Mouse (Mus musculus) ES-Bruce4 (cell line): ENCODE measurements around the gene Hist1h2ag. TPM values are rescaled to one million over a fixed set of nuclear protein-coding genes. Genes with fewer than 3 reads are reported as not detected.
"Not testable (repeated sequence)": the region's sequence is repeated elsewhere in the genome, so short reads cannot be mapped to it uniquely, and the experiment has no call there.

Source experiments
- H3K27ac ChIP-seq: 2 replicates; pipeline ENCODE4 v1.5.1; 2012; ENCODE audit warnings: low read length, inconsistent platforms; ENCODE audit not compliant: insufficient read depth
- H3K27me3 ChIP-seq: 2 replicates; pipeline ENCODE4 v1.6.1; 2012; ENCODE audit warnings: mild to moderate bottlenecking, low read length, inconsistent platforms; ENCODE audit not compliant: control insufficient read depth, poor library complexity, insufficient read depth, severe bottlenecking
- H3K36me3 ChIP-seq: 2 replicates; pipeline ENCODE4 v1.6.1; 2012; ENCODE audit warnings: inconsistent platforms, mild to moderate bottlenecking, low read length, moderate library complexity; ENCODE audit not compliant: control insufficient read depth, poor library complexity, insufficient read depth, severe bottlenecking
- H3K4me1 ChIP-seq: one replicate; pipeline ENCODE4 v1.8.1; 2011; ENCODE audit warnings: low read length; ENCODE audit not compliant: control insufficient read depth, insufficient read depth
- H3K4me3 ChIP-seq: 2 replicates; pipeline ENCODE4 v1.5.1; 2011; ENCODE audit warnings: low read depth, mild to moderate bottlenecking, low read length
- H3K9ac ChIP-seq: 2 replicates; pipeline ENCODE4 v1.6.1; 2012; ENCODE audit warnings: low read depth, mild to moderate bottlenecking, inconsistent platforms; ENCODE audit not compliant: poor library complexity, severe bottlenecking
- H3K9me3 ChIP-seq: replicated peaks from 2 replicates; pipeline ENCODE4 v1.6.1; 2012; ENCODE audit warnings: mild to moderate bottlenecking, low read length, inconsistent platforms; ENCODE audit not compliant: control insufficient read depth, poor library complexity, insufficient read depth, severe bottlenecking
- CTCF ChIP-seq: IDR thresholded peaks from one replicate; pipeline ENCODE4 v1.8.1; 2011; ENCODE audit warnings: low read depth, low read length
- EP300 ChIP-seq: IDR thresholded peaks from 2 replicates; pipeline ENCODE4 v1.6.1; 2011; ENCODE audit warnings: low read depth, low read length; ENCODE audit not compliant: insufficient read depth
- POLR2A ChIP-seq: IDR thresholded peaks from one replicate; pipeline ENCODE4 v1.8.1; 2011; ENCODE audit warnings: low read length; ENCODE audit not compliant: insufficient read depth
- polyA plus RNA-seq: library from polyadenylated mRNA; stranded (reverse); fragments of >200 nt; gene quantifications from 2 replicates; pipeline ENCODE4 v1.2.4, GENCODE M21; 2011; ENCODE audit warnings: low read depth; ENCODE audit not compliant: missing spikeins, insufficient read depth, insufficient read length

Hist1h2ag gene
- polyA plus RNA-seq, 1 experiment = 7.9 TPM

DNA sequence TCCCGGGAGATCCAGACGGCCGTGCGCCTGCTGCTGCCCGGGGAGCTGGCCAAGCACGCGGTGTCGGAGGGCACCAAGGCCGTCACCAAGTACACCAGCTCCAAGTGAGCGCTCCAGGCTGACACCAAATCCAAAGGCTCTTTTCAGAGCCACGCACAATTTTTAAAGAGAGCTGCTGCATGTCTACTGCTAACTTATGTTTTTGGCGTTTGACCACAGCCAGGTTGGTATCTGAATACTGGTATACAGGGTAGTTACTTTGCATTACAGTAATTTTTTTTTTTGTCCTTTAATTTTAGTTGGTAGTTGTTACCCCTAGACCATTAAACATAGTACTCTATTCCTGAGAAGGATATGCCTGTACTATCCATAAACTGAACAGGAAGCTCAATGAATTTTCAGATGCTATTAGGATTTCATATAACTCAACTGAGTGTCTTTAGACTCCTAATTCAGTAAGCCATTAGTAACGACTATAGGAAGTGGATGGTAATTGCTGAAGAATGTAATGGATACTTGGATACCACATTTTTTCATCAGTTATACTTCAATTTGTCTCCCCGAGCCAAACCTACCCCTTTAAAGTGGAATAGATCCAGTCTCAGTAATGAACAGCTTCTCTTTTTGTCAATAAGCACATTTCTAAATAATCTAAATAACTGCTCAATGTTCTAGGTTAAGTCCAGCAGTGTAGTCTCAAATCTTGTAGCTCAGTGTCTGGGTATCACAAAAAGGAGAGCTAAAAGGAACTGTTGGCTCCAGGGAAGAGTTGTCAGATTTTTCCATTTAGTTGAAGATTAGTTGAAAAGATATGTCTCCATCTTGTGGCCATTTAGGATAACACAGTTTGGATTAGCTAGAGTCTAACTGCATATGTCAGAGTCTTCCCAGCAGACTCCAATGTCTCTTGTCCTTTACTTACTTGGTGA, 1.0 kb upstream of the Hist1h2ag start:
- H3K4me1 ChIP-seq = peaks cover 1% of the 10 kb centered on the region
- H3K9me3 ChIP-seq = no peaks in the 10 kb centered on the region
- peak overlapping the region; percentile 68 for H3K9ac ChIP-seq
- no peak for TF ChIP-seq EP300
- TF ChIP-seq POLR2A = no peak
- H3K36me3 ChIP-seq = no peaks in the 10 kb centered on the region
- peak overlapping the region; percentile 78 for H3K27ac ChIP-seq
- no peaks in the 10 kb centered on the region for H3K27me3 ChIP-seq
- peak overlapping the region; percentile 57 for H3K4me3 ChIP-seq

DNA sequence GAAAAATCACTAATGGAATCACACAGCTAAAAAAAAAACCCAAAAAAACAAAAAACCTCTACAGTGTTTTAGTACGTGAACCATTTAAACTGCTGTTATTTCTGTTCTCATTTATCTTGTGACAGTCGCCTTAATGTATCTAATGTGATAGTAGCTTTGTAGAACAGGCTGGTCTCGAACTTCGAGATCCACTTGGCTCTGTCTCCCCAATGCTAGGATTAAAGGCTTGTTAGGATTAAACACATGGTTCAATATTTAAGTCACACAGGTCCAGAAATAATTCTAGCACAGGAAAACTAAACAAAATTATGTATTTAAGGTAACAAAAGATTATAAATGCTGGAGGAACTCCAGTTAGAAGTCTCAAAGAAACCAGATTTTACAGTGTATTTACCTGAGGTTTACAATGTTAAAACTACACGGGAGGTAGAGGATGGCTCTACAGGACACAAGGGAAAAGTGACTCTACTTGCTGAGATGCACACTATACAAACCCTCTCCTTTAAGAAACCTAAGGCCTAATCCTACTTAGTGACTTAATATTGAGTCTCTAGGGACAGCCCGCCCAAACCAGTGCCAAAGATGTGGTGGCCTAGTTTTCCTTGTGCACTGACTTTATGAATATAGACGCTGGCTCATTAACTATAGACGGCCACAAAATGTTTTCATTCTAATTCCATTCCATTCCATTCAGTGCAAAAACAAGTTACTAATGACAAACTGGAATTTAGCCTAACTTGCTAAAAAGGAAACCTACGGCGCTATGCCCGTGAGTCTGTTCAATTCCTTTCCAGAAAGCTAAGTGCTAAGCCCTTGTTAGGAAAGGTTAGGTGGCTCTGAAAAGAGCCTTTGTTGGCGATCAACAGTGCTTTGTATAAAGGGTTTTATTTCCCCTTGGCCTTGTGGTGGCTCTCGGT, 835 bp downstream of the Hist1h2ag start:
- Histone ChIP-seq H3K4me3 (peak overlapping the region; percentile 63), H3K27ac (peak overlapping the region; percentile 97), H3K27me3 (no peaks in the 10 kb centered on the region), H3K4me1 (no peaks in the 10 kb centered on the region), H3K36me3 (no peaks in the 10 kb centered on the region), H3K9me3 (no peaks in the 10 kb centered on the region), H3K9ac (peak overlapping the region; percentile 88)
- TF ChIP-seq EP300 (no peak), CTCF (no peak), POLR2A (no peak)

DNA sequence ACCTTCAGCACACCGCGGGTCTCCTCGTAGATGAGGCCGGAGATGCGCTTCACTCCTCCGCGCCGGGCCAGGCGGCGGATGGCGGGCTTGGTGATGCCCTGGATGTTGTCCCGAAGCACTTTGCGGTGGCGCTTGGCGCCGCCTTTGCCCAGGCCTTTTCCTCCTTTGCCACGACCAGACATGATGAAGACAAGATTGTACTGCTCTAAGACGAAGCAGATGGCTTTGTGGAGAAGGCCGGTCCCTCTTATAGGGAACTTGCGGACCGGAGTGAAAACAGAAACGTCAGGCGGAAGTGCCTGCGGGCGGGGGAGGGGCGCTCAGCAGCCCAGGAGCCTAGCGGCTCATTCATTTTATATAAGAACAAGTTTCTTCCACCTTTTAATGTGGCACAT, 1.6 kb downstream of the Hist1h2ag start, which contains the start of gene Hist1h4i:
Gene Hist1h4i, minus strand, starts transcription at position 221 of the 395 bp plus-strand sequence.
- H3K36me3 ChIP-seq, H3K4me1 ChIP-seq, H3K9me3 ChIP-seq, H3K27me3 ChIP-seq: not testable (repeated sequence)
- H3K9ac ChIP-seq = peak within 1 kb of the TSS; percentile 88
- peak; percentile 100 for TF ChIP-seq POLR2A
- peak; percentile 91 for TF ChIP-seq EP300
- H3K4me3 ChIP-seq = peak within 1 kb of the TSS; percentile 66
- peak within 1 kb of the TSS; percentile 97 for H3K27ac ChIP-seq

DNA sequence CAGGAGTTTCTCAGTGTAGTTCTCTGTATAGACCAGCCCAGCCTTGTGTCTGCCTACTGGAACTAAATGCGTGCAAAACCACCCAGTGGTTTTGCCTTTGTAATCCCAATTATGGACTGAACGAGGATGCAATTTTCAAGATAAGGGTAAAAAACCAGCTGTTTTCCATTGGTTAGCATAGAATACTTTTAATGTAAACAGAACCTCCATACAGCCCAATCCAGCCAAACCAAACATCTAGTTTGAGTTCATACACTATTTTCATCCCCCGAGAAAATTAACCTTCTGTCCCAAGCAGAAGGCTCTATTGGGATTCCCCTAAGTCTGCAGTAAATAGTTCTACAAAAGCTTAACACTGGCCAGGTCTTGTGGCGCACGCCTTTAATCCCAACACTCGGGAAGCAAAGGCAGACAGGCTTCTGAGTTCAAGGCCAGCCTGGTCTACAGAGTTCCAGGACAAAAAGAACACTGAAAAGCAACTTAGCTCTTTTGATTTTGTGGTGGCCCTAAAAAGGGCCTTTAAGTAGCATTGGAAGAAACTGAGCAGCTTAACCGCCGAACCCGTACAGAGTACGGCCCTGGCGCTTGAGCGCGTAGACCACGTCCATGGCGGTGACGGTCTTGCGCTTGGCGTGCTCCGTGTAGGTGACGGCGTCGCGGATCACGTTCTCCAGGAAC, 2.1 kb downstream of the Hist1h2ag start:
- H3K27ac ChIP-seq = peak overlapping the region; percentile 69
- no peaks in the 10 kb centered on the region for H3K4me1 ChIP-seq
- TF ChIP-seq EP300 (no peak), POLR2A (peak; percentile 43), CTCF (no peak)
- peak overlapping the region; percentile 66 for H3K4me3 ChIP-seq
- H3K27me3 ChIP-seq = no peaks in the 10 kb centered on the region
- H3K36me3 ChIP-seq = no peaks in the 10 kb centered on the region
- H3K9ac ChIP-seq = peak overlapping the region; percentile 80
- no peaks in the 10 kb centered on the region for H3K9me3 ChIP-seq

DNA sequence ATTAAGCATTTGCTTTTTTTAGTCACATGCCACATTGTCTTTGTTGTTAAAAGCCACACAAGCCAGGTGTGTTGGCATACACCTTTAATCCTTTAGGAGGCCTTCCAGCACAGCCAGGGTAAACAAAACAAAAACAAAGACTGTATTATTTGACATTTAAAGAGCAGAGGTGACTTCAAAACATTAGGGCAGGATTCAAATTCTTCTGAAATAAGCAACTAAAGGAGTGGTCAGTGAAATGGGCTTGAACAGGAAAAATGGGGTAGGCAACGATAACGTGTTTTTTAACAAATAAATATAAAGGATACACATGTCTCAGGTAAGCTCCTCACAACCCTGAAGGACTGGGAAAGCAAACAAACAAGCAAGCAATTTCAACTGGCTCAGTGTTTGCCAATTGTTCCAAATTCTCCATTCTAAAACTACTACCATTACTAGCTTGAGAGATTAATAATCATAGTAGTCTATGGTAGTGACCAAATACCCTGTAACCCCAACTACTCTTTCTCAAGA, 2.7 kb downstream of the Hist1h2ag start:
- Histone ChIP-seq H3K36me3 (no peaks in the 10 kb centered on the region), H3K4me3 (peak overlapping the region; percentile 66), H3K27ac (peak overlapping the region; percentile 69), H3K27me3 (no peaks in the 10 kb centered on the region), H3K9ac (peak overlapping the region; percentile 80), H3K4me1 (no peaks in the 10 kb centered on the region), H3K9me3 (no peaks in the 10 kb centered on the region)
- TF ChIP-seq CTCF (no peak), EP300 (no peak), POLR2A (no peak)
